Mouse (Mus musculus) cerebellum, adult (tissue): ENCODE data around the gene Pon3.
"Not testable (repeated sequence)": the region's sequence is repeated elsewhere in the genome, so short reads cannot be mapped to it uniquely, and the experiment has no call there.

ENCODE experiments used
- ATAC-seq: cut with Nextera tagmentation; 2 replicates; pipeline ENCODE4 v1.9.2; 2017; ENCODE audit warnings: mild to moderate bottlenecking, moderate library complexity, mixed read lengths; ENCODE audit not compliant: insufficient number of reproducible peaks, low FRiP score, low TSS enrichment

Pon3 gene

DNA sequence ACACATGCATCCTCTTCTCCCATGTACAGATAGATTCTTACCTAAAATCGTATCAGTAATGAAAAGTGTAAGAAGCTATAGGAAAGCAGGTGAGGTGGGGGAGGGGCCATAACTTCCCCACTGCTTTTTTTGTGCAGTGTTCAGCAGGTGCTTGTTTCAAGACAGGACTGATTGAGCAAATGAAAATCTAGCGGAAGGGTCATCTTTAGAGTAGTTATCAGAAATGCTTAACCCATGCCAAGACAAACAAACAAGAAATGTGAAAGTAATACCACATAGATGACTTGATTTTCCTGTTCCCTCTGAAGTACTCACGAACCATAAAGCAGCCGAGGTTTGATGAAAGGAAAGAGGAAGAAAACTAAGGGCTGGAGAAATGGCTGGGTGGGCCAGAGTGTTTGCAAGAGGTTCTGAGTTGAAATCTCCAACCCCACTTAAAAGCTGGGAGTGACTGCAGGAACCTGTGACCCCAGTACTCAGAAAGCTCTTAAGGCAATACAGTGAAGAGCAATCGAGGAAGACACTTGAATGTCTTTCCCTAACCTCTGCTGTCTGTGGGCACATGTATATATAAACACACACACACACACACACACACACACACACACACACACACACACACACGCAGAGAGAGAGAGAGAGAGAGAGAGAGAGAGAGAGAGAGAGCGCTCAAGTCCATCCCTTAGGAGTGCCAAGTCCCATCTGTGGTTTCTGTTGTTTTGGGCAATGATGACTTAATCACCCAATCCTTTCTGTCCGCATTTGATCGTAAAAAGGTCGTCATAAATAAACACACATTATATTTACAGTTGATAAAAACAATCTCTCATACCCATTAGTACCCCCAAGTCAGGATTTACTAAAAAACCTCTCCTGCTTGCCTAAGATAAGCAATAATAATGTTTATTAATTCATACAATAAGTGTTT, 6.5 kb upstream of the Pon3 start:
- ATAC-seq: no peak

DNA sequence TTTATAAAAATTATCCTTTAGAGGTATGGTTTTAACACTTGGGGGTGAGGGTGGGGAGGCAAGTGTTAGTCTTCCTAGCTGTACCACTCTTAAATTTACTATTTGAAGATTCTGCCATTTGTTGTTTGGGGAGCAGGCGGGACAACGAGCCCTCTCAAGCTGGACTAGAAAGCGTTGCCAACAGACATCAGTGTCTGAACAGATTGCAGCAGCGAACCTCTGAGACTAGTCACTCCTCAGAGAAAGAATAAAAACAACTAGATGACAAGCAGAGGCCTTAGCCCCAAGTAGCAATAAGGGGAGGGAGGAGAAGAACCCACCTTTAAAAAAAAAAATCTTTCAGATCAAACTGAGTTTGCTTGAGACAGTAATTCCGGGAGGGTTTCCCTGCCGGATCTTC, 795 bp downstream of the Pon3 start:
- ATAC-seq: no peak

DNA sequence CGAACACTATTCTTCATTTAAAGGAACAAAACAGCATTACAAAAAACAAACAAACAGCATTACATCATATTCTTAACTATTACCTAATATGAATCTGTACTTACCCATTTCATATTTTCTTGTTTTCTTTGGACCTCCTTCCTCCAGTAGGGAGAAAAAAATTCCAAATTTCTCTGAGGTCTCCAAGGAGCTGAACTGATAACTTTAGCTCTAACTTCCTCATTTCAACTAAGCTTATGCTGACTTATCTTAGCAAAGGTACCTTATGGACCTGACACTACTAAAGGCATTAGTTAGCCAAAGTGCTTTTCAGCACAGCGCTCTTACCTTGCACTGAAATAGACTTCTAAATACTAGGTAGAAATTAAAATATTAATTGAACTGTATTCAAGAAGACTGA, 1.2 kb downstream of the Pon3 start:
- no peak for ATAC-seq

DNA sequence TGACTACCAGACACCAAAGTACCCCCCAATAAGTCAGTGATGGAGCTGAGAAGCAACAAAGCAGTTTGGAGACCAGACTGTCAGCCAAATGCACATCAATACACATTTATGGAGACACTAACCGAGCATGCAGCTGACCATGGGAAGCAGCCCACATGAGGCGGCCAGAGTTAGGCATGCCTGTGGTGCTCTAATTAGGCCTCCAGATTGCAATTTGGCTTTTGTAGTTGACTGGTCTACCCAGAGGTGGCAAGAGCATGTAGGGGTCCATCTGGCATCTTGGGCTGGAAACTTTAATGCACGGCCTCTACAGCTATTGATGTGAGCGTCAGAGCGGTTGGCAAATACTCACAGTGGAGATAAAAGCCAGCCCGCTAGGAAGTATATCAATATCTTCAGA, 10.2 kb downstream of the Pon3 start:
- no peak for ATAC-seq

DNA sequence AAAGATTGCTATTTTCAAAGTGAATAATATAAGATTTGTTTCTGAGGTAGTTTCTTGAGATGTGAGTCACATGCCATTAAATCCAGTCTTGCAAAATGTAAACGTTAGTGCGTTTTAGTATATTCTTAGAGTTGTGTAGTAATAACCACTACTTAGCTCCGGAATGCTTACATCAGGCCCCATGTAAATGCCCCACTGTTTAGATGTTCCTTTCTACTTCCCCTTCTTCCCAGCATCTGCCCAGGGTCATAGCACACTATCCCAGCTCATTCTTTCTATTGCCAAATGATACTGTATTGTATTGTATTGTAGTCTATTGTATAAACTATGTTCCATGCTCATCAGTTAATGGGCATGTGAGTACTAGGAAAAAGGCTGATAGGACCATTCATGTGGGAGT, 17.3 kb downstream of the Pon3 start:
- ATAC-seq: no peak

DNA sequence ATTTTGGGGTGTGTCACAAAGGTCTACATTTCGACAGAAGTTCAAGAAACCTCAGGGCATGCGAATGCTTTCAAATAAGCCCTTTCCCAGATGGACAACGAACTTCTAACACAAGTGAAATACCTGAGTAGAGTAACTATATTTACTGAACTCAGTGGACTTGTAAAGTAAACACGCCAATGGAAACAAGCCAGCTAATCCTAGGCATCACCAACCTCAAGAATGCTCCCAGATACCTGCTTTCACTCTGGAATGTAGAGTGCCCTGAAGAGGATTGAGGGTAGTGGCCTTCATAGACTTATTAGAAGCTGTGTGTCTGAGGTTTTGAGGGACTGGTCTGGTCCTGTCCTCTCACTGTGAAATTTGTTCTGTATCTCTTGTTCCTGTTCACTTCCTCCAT, 18.6 kb downstream of the Pon3 start:
- ATAC-seq: no peak

DNA sequence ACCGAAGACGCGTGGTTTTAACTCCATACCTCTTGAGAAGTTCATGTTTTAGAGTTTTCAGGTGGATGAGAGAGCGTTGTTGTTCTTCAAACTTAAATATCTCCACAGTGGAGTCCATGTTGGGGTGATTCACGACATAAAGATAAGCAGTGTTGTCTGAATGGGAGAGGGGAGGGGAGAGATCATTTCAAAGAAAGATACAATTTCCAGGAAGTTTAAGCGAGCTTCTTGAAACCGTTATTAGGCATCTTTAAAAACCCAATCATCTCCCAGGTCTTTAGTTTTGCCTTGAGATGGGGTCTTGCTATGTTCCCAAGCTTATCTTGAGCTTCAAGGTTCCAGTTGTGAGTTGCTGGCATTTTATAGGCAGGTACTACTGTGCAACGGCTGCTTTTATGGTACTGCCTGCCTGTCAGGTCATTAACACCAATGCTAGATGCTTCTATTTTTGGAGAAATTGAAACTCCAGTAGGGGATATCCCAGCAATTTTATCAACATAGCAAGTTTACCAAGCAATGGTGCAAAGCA, 19.2 kb downstream of the Pon3 start:
- ATAC-seq: no peak

DNA sequence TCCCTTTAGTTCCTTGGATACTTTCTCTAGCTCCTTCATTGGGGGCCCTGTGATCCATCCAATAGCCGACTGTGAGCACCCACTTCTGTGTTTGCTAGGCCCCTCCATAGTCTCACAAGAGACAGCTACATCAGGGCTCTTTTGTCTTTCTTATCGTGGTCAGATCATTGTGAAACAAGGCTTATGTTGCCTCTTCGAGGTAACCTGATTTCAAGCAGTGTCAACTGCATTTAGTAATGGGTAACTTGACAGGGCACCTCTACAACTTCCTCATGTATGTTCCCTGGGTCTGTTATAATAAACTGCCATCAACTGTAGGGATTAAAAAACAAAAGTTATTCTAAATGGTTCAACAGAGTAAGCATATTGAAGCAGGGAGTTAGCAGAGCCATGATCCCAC, 21.5 kb downstream of the Pon3 start:
- no peak for ATAC-seq

DNA sequence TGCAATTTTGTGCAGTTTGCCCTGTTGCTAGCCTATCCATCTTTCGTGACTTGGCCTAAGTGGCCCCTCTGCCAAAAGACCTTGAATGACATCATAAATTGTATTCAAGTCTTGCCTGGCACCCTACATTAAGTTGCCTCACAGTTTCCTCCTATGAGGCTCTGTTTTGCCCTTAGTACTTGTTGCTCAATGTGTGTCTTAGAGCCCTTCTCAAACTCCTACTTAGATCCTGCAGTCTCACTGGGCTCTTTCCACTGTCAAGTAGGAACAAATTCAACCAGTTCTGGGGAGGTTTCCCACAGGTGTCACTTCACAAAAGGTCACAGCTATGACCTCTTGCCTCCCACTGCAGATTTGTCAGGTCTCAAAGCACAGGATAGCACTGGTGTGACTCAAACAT, 22.3 kb downstream of the Pon3 start:
- ATAC-seq: no peak

DNA sequence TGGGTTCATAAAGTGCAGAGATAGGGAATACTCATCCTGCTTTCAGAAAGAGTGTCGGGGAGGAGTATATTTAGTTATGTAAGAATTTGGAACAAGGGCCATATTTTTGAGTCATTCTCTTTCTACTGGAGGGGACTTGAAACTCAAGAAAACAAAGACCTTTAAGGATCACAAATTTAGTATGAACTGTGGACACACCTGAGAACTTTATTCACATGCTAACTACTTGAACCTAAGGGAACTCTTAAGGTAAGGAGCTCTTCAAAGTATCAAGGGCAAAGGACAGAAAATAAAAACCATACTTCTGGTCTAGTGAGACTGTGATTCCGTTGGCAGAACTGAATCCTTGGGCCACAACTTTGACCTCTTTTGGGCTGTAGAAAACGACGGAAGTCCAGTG, 24.1 kb downstream of the Pon3 start:
- no peak for ATAC-seq

DNA sequence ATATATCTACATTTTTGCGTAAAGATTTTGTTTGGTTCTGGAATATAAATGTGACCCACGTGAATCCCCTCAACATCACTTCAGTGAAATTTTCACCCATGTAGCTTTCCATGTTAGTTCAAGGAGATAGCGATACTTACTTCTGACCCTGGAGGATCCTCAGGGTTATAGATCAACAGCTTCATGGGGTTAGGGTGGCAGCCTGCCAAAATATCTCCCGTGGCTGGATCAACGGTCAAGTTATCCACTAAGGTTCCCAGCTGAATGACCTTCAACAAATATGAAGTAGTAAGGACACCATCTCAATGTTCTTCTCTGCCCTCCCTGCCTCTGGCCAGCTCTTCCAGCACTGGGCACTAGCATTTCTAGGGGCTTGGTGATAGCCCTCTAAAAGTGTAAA, 25.8 kb downstream of the Pon3 start:
- no peak for ATAC-seq

DNA sequence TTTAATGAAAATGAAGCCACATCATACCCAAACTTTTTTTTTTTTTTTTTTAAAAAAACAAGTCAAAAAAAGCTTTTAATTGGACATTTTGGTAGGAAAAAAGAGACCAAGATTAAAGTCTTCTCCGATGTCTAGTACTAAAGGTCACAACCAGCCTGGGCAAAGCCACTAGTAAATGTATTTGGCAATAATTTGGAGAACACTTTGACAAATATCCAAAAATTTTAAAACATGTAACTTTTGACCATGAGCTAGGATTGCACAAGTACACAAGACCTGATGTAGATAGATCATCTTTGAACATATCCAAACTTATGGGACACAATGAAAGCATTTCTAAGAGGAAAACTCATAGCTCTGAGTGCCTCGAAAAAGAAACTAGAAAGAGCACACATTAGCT, 32.5 kb downstream of the Pon3 start:
- not testable (repeated sequence) for ATAC-seq

DNA sequence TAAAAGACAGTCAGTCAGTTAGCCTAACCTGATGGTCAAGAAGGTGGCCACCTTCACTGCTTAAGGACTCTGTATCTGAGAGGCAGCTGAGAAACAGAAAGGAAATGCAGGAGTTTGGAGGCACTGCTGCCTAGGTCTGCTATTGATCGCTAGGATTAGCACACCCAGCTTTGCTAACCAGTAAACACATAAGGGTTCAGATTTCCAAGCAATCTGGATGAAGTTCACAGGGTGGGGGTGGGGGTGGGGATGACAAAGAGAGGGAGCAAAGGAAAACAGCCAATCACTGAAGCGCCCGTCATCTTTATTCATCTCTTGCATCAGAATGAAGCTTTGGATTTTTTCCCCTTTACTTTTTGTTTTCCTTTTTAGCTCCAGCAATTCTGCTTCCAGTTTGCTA, 34.0 kb downstream of the Pon3 start:
- ATAC-seq: no peak

DNA sequence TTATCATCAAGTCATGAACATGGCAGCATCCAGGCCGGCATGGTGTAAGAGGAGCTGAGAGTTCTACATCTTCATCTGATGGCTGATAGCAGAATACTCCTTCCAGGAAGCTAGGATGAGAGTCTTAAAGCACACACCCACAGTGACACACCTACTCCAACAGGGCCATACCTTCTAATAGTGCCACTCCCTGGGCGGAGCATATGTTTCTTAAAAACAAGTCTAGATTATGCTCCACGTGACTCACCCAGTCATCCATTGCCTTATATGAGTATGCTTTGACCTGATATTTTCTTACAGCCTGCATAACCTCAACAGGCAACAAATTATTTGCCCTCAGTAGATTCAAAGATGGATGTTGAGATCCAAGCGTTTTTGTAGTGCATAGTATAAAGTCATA, 37.9 kb downstream of the Pon3 start:
- ATAC-seq: no peak

DNA sequence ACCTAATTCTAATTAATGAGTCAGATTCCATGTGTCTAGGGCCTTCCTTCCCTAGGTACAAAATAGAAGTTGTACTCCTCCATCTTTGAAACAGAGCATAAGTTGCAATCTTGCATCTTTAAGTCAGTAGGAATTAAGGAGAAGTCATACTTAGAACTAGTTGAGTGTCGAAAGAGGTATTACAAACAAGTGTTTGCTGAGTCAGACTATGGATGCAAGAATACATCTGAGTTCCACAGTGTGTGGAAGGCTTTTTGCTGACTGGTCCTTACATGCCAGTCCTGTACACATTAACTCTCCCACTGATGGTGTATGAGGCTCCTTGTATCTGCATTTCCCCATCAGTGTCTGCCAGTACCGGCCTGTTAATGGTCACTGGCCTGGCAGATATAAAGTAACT, 48.3 kb downstream of the Pon3 start:
- ATAC-seq: no peak

DNA sequence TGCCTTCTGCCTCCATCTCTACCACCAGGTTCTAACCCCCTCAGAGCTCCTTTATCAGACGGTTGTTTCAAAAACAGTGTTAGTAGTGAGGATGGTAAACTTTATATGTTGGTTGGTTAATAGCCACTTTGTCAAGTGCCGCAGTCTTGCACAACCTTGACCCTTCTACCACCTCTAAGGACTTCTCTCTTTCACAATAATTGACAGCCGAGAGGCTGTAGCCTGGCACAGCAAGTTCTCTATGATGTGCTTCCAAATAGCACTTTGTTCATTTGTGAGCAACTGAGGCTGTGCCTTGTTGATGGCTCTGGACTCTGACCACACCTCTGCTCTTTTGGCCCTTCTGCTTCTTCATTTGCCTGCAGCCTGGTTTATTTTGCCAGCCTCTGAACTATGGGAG, 56.2 kb downstream of the Pon3 start:
- ATAC-seq: no peak

DNA sequence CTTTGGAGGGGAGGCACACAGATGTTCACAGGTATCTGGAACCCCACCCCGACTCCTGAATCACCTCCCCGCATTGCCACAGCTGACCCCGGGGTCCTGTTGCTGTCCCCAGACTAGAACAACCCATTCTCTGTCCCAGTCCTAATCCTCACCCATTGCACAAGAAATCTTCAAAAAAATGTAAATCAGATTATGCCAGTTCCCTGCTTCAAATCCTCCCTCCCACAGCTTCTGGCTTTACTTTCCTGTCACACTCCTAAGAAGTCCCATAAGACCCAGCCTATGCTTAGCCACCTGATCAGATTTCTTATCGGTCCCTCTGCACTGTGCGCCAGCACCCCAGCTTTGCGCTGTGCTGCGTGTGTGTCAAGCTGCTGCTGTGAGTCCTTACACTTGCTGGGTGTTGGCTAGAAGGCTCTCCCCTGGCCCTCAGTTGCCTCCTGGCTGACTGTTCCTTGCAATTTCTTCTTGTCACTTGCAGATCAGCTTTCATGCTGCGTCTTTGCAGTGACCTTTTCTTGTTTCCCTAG, 56.6 kb downstream of the Pon3 start:
- no peak for ATAC-seq

DNA sequence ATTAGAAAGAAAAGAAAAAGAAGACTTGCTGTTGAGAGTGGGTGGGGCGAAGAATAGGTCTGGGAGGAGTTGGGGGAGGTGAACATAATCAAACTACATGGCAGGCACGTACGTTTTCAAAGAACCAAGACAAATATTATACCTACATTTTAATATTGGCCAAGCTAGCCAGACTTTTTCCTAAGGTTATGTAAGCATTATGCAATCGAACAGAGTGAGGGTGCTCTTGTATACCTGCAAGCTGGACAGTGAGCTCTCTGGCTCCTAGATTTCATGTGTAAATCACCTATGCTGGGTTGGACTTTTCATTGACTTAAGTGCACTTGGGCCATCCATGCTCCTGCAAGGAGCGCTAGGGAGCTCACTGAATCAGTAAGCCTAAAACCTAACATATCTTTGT, 57.5 kb downstream of the Pon3 start:
- no peak for ATAC-seq

DNA sequence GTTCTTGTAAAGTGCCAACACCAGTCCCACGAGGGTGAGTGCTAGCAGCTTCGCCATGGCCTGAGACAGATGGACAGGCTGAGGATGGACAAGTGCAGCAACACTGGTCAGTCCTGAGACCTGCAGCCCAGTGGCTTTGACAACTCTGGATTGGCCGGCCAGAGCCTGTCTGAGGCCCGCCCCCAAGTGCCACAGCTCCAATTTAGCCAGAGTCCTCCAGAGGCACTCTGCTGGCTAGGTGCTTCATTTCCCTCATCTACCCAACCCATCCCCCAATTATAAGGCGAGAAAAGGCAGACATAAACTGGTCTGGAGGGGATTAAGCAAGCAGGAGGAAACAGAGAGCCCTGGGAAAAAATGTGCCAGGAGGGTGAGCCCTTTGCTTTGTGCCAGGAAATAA, 62.4 kb downstream of the Pon3 start, which contains the start of gene Pon1:
Pon1 (minus strand) TSS at position 254 of the 400 bp plus-strand sequence.
- ATAC-seq: no peak

DNA sequence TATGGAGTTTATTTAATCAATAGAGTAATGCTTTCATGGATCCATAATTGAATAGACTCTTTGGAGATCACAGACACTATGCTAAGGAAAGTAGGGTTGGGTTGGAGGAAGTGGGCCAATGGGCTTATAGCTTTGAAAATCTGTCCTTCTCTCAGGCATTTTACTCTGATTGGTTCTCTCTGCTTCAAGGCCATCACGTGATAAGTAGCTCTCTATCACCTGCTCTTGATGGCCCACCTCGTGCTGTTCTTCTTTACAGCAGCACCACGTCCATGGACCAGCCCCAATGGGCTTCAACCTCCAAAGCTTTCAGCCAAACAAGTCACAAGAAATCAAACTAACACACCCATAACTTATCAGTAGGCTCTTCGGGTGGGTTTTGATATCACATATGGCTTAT, 65.3 kb downstream of the Pon3 start:
- no peak for ATAC-seq

DNA sequence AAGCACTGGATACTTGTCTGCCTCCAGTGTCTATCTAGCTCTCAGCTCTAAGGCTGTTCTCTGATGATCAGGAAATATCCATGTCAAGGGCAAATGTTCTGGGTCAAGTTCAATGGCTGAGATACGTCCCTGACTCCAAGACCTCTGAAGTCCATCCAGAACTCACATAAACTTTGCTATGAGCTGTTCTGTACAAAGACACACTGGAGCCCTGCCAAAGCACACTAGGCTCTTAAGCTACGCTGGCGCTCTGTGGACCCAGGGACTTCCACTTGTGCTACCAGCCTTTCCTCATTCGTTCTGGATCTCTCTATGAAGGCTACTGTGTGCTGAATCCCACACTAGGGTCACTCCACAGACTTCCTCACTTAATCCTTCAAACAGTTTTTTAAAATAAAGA, 66.6 kb downstream of the Pon3 start:
- ATAC-seq: no peak

DNA sequence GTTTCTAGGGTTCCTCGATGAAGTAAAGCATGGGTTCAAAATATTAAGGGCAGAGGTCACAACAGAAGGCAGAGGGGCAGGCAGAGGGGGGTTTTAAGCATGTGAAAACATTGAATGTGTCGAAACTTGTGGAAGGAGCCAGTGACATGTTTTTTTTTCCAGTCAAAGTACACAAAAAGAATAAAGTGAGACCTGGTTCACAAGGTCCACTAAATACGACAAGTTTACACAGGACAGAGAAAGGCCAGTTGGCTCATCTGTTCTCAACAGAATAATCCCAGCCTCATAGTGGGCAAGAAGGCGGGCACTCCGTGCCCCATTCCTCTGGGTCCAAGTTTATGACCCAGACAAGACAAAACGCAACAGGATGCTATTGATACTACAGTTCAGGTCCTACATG, 67.1 kb downstream of the Pon3 start:
- ATAC-seq: no peak
